Mouse (Mus musculus): ENCODE measurements around the gene Dph1.
A peak's percentile ranks its signal among the peaks of the same experiment; 100 is the strongest.

Gene Dph1

GRCm38 (mm10) chr11:75190905-75191441 is at the start of gene Dph1:
Gene Dph1 (minus strand): TSS chr11:75191241.
- no peak for DNase-seq (ENCODE audit: low spot score in 2 of 2)

- DNase-seq (ENCODE audit: low spot score in 2 of 2), result no peak
These were observed 49.3 kb upstream of the Dph1 start for GRCm38 (mm10) chr11:75240158-75240934.

GRCm38 (mm10) chr11:75234745-75235144 is 43.7 kb upstream of the Dph1 start:
- peak; percentile 19 for DNase-seq (ENCODE audit: low spot score in 2 of 2)

- no peak for DNase-seq (ENCODE audit: low spot score in 2 of 2)
These were observed 41.4 kb upstream of the Dph1 start for GRCm38 (mm10) chr11:75232434-75232833.

GRCm38 (mm10) chr11:75231756-75232155 is 40.7 kb upstream of the Dph1 start:
- DNase-seq (ENCODE audit: low spot score in 2 of 2), result peak; percentile 21 to 40

GRCm38 (mm10) chr11:75230272-75230760 is 39.3 kb upstream of the Dph1 start:
- DNase-seq (ENCODE audit: low spot score in 2 of 2), result no peak

GRCm38 (mm10) chr11:75229289-75229688 is 38.2 kb upstream of the Dph1 start:
- DNase-seq (ENCODE audit: low spot score in 2 of 2), result no peak

- DNase-seq (ENCODE audit: low spot score in 2 of 2), result no peak
These were observed 36.6 kb upstream of the Dph1 start for GRCm38 (mm10) chr11:75227632-75228031.

- DNase-seq (ENCODE audit: low spot score in 2 of 2), result no peak
These were observed 33.8 kb upstream of the Dph1 start for GRCm38 (mm10) chr11:75224835-75225234.

- DNase-seq (ENCODE audit: low spot score in 2 of 2), result no peak
These were observed 33.0 kb upstream of the Dph1 start for GRCm38 (mm10) chr11:75224062-75224461.

- no peak for DNase-seq (ENCODE audit: low spot score in 2 of 2)
These were observed 29.6 kb upstream of the Dph1 start for GRCm38 (mm10) chr11:75220517-75221145.

GRCm38 (mm10) chr11:75220115-75220514 is 29.1 kb upstream of the Dph1 start:
- DNase-seq (ENCODE audit: low spot score in 2 of 2), result no peak

- DNase-seq (ENCODE audit: low spot score in 2 of 2), result no peak
These were observed 23.3 kb upstream of the Dph1 start for GRCm38 (mm10) chr11:75214081-75214950.

GRCm38 (mm10) chr11:75213372-75214080 is 22.5 kb upstream of the Dph1 start:
- no peak for DNase-seq (ENCODE audit: low spot score in 2 of 2)

GRCm38 (mm10) chr11:75212876-75213275 is 21.8 kb upstream of the Dph1 start:
- DNase-seq (ENCODE audit: low spot score in 2 of 2), result no peak

GRCm38 (mm10) chr11:75212031-75212667 is 21.1 kb upstream of the Dph1 start:
- DNase-seq (ENCODE audit: low spot score in 2 of 2), result no peak

GRCm38 (mm10) chr11:75210755-75211154 is 19.7 kb upstream of the Dph1 start:
- DNase-seq (ENCODE audit: low spot score in 2 of 2), result no peak

- no peak for DNase-seq (ENCODE audit: low spot score in 2 of 2)
These were observed 19.1 kb upstream of the Dph1 start for GRCm38 (mm10) chr11:75210093-75210492.

GRCm38 (mm10) chr11:75209363-75209762 is 18.3 kb upstream of the Dph1 start:
- no peak for DNase-seq (ENCODE audit: low spot score in 2 of 2)

GRCm38 (mm10) chr11:75206347-75206746 is 15.3 kb upstream of the Dph1 start:
- no peak for DNase-seq (ENCODE audit: low spot score in 2 of 2)

GRCm38 (mm10) chr11:75204472-75204871 is 13.4 kb upstream of the Dph1 start:
- DNase-seq (ENCODE audit: low spot score in 2 of 2), result no peak
